Mouse (Mus musculus) CH12.LX (cell line): Measurements from ENCODE around the gene Nf1. TPM values are rescaled to one million over a fixed set of nuclear protein-coding genes. Genes with fewer than 3 reads are reported as not detected.
A peak's percentile ranks its signal among the peaks of the same experiment; 100 is the strongest.

Experiments
- DNase-seq: peaks from one replicate; pipeline ENCODE4 v3.0.0-alpha.2; 2013; ENCODE audit errors: extremely low read depth
- H3K27ac ChIP-seq: 2 replicates; pipeline ENCODE4 v1.5.1; 2012; ENCODE audit warnings: low read depth, mild to moderate bottlenecking, control low read depth, moderate library complexity; ENCODE audit not compliant: insufficient read depth
- H3K27me3 ChIP-seq: replicated peaks from 2 replicates; pipeline ENCODE3; 2012; ENCODE audit warnings: inconsistent platforms
- H3K36me3 ChIP-seq, 2 experiments: replicated peaks in 1 of 2; 2 replicates each; pipeline versions ENCODE3 to v1.6.1; 2012; ENCODE audit warnings: inconsistent platforms in 1 of 2, low read length in 1 of 2, mild to moderate bottlenecking in 1 of 2, mixed read lengths in 1 of 2, moderate library complexity in 1 of 2; ENCODE audit not compliant: control insufficient read depth in 1 of 2, insufficient read depth in 1 of 2
- H3K4me1 ChIP-seq, 2 experiments: 2 replicates each; pipeline ENCODE4 v1.6.1; 2012; ENCODE audit warnings: inconsistent platforms in 1 of 2, moderate library complexity in 1 of 2; ENCODE audit not compliant: insufficient read depth in 2 of 2, control insufficient read depth in 1 of 2
- H3K4me2 ChIP-seq: 2 replicates; pipeline ENCODE4 v1.6.1; 2012; ENCODE audit warnings: low read depth, mild to moderate bottlenecking, control low read depth; ENCODE audit not compliant: poor library complexity, insufficient read depth, severe bottlenecking
- H3K4me3 ChIP-seq, 3 experiments: fragments of 150-350 bp in 1 of 3; sonication (generic) in 1 of 3; replicated peaks in 1 of 3; 2 replicates each; pipeline versions ENCODE3 to v1.5.1; 2011 to 2012; ENCODE audit warnings: low read depth in 2 of 3, low read length in 2 of 3, mild to moderate bottlenecking in 2 of 3, moderate library complexity in 2 of 3, control low read depth in 1 of 3, improper control_type of control experiment in 1 of 3, inconsistent platforms in 1 of 3, mixed read lengths in 1 of 3; ENCODE audit not compliant: poor library complexity in 1 of 3
- H3K79me2 ChIP-seq: replicated peaks from 2 replicates; pipeline ENCODE4 v1.6.1; 2012; ENCODE audit warnings: mild to moderate bottlenecking, moderate library complexity; ENCODE audit not compliant: control insufficient read depth, poor library complexity, insufficient read depth, severe bottlenecking; ENCODE audit errors: extremely low read depth
- H3K9ac ChIP-seq: 2 replicates; pipeline ENCODE4 v1.6.1; 2012; ENCODE audit warnings: low read depth, mild to moderate bottlenecking, control low read depth, moderate library complexity; ENCODE audit not compliant: insufficient read depth
- H3K9me3 ChIP-seq: replicated peaks from 2 replicates; pipeline ENCODE3; 2012; ENCODE audit warnings: low read length, inconsistent platforms, mixed read lengths
- ELF1 ChIP-seq: IDR thresholded peaks from 2 replicates; pipeline ENCODE4 v1.6.1; 2014; ENCODE audit warnings: low read depth, mild to moderate bottlenecking, inconsistent platforms, low read length, improper control_type of control experiment
- EP300 ChIP-seq: IDR thresholded peaks from 2 replicates; pipeline ENCODE4 v1.6.1; 2011; ENCODE audit warnings: low read length, improper control_type of control experiment
- KAT2A ChIP-seq: IDR thresholded peaks from 2 replicates; pipeline ENCODE4 v1.6.1; 2012; ENCODE audit warnings: low read length, improper control_type of control experiment, inconsistent platforms; ENCODE audit not compliant: insufficient replicate concordance
- MAX ChIP-seq: IDR thresholded peaks from 2 replicates; pipeline ENCODE4 v1.6.1; 2011; ENCODE audit warnings: low read length, improper control_type of control experiment
- MAZ ChIP-seq: IDR thresholded peaks from 2 replicates; pipeline ENCODE4 v1.6.1; 2012; ENCODE audit warnings: low read depth, mild to moderate bottlenecking, inconsistent platforms, low read length, improper control_type of control experiment, moderate library complexity
- MXI1 ChIP-seq: IDR thresholded peaks from 2 replicates; pipeline ENCODE4 v1.6.1; 2011; ENCODE audit warnings: mild to moderate bottlenecking, low read depth, low read length, improper control_type of control experiment
- NELFE ChIP-seq: IDR thresholded peaks from 2 replicates; pipeline ENCODE4 v1.6.1; 2011; ENCODE audit warnings: low read depth, low read length, improper control_type of control experiment
- PAX5 ChIP-seq: IDR thresholded peaks from 2 replicates; pipeline ENCODE4 v1.6.1; 2012; ENCODE audit warnings: low read length, inconsistent platforms, mixed read lengths
- TBP ChIP-seq: conservative IDR thresholded peaks from 2 replicates; pipeline ENCODE4 v1.6.1; 2011; ENCODE audit warnings: low read depth, low read length, improper control_type of control experiment
- UBTF ChIP-seq: IDR thresholded peaks from 2 replicates; pipeline ENCODE4 v1.6.1; 2012; ENCODE audit warnings: low read depth, mild to moderate bottlenecking, inconsistent platforms, low read length, improper control_type of control experiment, moderate library complexity
- USF1 ChIP-seq: IDR thresholded peaks from 2 replicates; pipeline ENCODE4 v1.6.1; 2014; ENCODE audit warnings: low read depth, mild to moderate bottlenecking, inconsistent platforms, low read length, improper control_type of control experiment
- ZC3H11A ChIP-seq: IDR thresholded peaks from 2 replicates; pipeline ENCODE4 v1.6.1; 2012; ENCODE audit warnings: low read depth, mild to moderate bottlenecking, inconsistent platforms, low read length, improper control_type of control experiment
- ZNF384 ChIP-seq: IDR thresholded peaks from 2 replicates; pipeline ENCODE4 v1.6.1; 2012; ENCODE audit warnings: low read depth, low read length, improper control_type of control experiment, inconsistent platforms
- dilution Hi-C: fragments of 300-500 bp; cut with MboI; formaldehyde crosslinking; loops from 2 replicates; pipeline ENCODE4 v1.14.3; 2020; ENCODE audit warnings: low sequenced_read_pairs; ENCODE audit not compliant: extremely low pct_unique_long_range_greater_than_20kb, extremely low pct_ligation_motif_present
- in situ Hi-C: fragments of 300-500 bp; cut with MboI; formaldehyde crosslinking; loops from 3 replicates; pipeline ENCODE4 v1.14.3; 2019; ENCODE audit warnings: low sequenced_read_pairs, low pct_ligation_motif_present, low pct_unique_long_range_greater_than_20kb, mixed read lengths
- polyA plus RNA-seq: library from polyadenylated mRNA; unstranded; fragments of >175 nt; gene quantifications from 2 replicates; pipeline ENCODE4 v1.2.1, GENCODE M21; 2012; ENCODE audit warnings: low read depth; ENCODE audit not compliant: insufficient read length
- total RNA-seq, 2 experiments: library from RNA; depleted of rRNA; stranded (reverse); fragments of 300-350 nt in 1 of 2; fragments of >200 nt in 1 of 2; gene quantifications; 2 replicates each; pipeline ENCODE4 v1.2.3; 2012 to 2014

Gene Nf1
- total and polyA plus RNA-seq, 3 experiments, result 7.3 to 19.5 (median 12.4) TPM

GRCm38 (mm10) chr11:79504506-79504905 lies 165.0 kb downstream of the Nf1 start:
- no peak overlapping the region for H3K4me2 ChIP-seq
- H3K4me1 ChIP-seq, result peaks cover 4 to 6% of the 10 kb centered on the region in 2 experiments; a peak in 1 of 4 replicates
- in situ Hi-C loops (no loop called here), dilution Hi-C loops (no loop called here)
- H3K27ac ChIP-seq, result no peak overlapping the region
- H3K36me3 ChIP-seq, result peaks cover 0 to 12% of the 10 kb centered on the region in 2 experiments
- DNase-seq, result no peak
- H3K4me3 ChIP-seq, result no peak overlapping the region
- no peaks in the 10 kb centered on the region for H3K9me3 ChIP-seq
- no peak overlapping the region for H3K9ac ChIP-seq
- H3K79me2 ChIP-seq, result no peaks in the 10 kb centered on the region
- no peak for TF ChIP-seq KAT2A
- no peak for TF ChIP-seq EP300
- TF ChIP-seq MXI1, result no peak
- no peak for TF ChIP-seq TBP
- no peak for TF ChIP-seq ELF1
- no peak for TF ChIP-seq NELFE
- no peak for TF ChIP-seq UBTF
- H3K27me3 ChIP-seq, result no peaks in the 10 kb centered on the region

DNA sequence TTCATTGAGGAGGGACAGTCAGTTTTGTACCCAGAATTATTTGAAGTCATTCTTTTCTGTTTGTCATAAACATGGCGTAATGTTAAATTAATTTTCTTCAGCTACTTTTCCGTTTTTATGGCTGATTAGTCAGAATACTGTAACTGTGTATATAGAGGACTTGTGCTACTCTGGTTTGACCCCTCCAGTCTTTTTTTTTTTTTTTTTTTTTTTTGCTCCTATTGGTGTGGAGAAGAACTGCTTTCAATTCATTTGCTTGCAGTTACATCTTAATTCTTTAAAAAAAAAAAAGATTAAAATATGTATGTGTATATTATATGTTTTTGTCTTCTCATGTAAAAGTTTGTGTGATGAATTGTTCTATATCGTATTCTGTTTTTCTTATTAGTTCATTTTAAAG lies 172.5 kb downstream of the Nf1 start:
- Histone ChIP-seq H3K4me1 (peaks cover 2 to 29% of the 10 kb centered on the region in 2 experiments; a peak in 1 of 4 replicates), H3K9me3 (no peaks in the 10 kb centered on the region), H3K36me3 (peaks cover 27 to 49% of the 10 kb centered on the region in 2 experiments), H3K79me2 (peaks cover 21% of the 10 kb centered on the region), H3K4me3 (no peak overlapping the region), H3K27me3 (no peaks in the 10 kb centered on the region), H3K9ac (no peak overlapping the region), H3K4me2 (no peak overlapping the region), H3K27ac (no peak overlapping the region)
- no peak for TF ChIP-seq USF1
- TF ChIP-seq MAZ, result no peak
- TF ChIP-seq ZNF384, result peak; percentile 71
- in situ Hi-C loops (no loop called here), dilution Hi-C loops (no loop called here)
- DNase-seq, result no peak

GRCm38 (mm10) chr11:79515331-79515730 lies 175.8 kb downstream of the Nf1 start:
- no peak for DNase-seq
- Histone ChIP-seq H3K79me2 (peaks cover 49% of the 10 kb centered on the region), H3K9me3 (no peaks in the 10 kb centered on the region), H3K9ac (no peak overlapping the region), H3K27ac (no peak overlapping the region), H3K4me1 (peaks cover 11 to 54% of the 10 kb centered on the region in 2 experiments), H3K36me3 (peaks cover 28 to 64% of the 10 kb centered on the region in 2 experiments), H3K27me3 (no peaks in the 10 kb centered on the region)
- in situ Hi-C loops, result no loop called here
- dilution Hi-C loops, result no loop called here
- TF ChIP-seq PAX5 (no peak), ZC3H11A (no peak), KAT2A (no peak), MAX (no peak)
- TF ChIP-seq, all 38 proteins: peak for 0
- H3K4me3 ChIP-seq, result no peak overlapping the region
- no peak overlapping the region for H3K4me2 ChIP-seq
